Mouse (Mus musculus): ENCODE results near the gene Il4ra.
A peak's percentile ranks its signal among the peaks of the same experiment; 100 is the strongest.

Il4ra gene

DNA sequence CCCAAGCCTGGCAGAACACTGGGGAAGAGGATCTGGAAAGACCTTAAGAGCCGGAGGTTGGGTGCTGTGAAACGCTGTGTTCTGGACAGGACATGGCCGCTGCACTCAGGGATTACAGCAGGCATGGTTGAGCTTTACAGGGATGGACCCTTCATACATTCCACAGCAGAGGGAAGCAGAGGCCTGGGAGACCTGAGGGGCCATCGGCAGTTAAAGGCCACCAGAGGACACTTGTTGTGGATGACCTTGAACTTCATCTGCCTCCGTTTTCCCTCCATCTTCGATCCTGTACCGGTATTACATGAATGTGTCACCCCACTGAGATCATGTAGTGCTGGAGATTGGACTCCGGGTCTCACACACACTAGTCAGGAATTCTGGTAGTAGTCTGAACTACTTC is 2.0 kb upstream of the Il4ra start:
- no peak for DNase-seq (ENCODE audit: low read depth, low spot score)

DNA sequence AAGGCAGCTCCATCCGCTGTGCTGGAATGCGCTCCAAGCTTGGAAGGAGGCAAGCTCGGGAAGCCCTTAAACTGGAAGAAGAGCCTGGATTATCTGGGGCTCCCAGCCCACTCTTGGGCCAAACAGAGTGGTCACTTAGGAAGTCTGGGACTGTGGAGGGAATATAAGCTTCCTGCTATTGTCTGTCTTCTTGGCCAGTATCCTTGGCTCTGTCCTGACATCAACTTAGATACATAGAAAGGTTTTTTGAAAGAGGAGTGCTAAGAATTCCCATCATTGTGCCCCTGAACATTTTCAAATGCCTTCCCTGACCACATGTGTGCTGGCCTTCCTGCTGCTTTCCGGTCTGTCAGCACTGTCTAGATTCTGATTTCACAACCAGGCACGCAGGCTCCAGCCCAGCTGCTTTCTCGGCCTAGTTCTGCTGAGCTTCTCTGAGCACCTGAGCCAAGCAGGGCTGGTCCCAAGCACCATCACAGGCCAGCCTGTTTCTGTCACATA is 989 bp upstream of the Il4ra start:
- DNase-seq (ENCODE audit: low read depth, low spot score) = no peak

DNA sequence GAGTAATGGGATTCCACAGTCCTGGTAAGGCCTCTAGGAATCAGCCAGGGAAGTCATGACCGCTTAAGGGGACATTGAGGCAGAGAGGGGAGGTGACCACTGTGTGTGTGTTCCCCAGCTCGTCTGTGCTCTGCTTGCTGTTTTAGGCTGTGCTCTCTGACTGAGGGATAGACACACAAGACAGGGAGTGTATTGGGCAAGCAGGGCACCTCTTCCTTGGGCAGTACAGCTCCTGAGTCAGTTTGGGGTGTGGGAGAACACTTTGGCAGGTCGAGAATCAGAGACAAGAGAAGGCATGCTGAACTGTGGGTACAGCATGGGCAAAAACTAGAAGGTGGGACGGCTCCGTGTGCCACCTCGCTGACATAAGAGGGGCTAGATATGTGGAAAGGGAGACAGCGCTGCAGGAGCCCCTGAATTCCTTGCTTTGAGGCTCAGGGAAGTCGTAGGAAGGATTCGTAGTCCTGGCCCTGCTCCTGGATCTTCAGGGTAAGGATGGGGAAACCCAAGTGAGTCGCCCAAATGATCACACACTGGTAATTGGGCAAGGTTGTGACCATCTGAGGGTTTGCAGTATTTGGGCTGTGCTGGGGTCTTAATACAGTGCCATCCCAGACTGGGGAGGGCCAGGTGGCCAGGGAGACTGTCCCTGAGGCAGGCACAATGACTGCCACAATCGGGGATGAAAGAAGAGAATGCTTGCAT is 1.1 kb downstream of the Il4ra start:
- DNase-seq (ENCODE audit: low read depth, low spot score) = no peak

- no peak for DNase-seq (ENCODE audit: low read depth, low spot score)
These were observed 1.9 kb downstream of the Il4ra start for GRCm38 (mm10) chr7:125553653-125554428.

DNA sequence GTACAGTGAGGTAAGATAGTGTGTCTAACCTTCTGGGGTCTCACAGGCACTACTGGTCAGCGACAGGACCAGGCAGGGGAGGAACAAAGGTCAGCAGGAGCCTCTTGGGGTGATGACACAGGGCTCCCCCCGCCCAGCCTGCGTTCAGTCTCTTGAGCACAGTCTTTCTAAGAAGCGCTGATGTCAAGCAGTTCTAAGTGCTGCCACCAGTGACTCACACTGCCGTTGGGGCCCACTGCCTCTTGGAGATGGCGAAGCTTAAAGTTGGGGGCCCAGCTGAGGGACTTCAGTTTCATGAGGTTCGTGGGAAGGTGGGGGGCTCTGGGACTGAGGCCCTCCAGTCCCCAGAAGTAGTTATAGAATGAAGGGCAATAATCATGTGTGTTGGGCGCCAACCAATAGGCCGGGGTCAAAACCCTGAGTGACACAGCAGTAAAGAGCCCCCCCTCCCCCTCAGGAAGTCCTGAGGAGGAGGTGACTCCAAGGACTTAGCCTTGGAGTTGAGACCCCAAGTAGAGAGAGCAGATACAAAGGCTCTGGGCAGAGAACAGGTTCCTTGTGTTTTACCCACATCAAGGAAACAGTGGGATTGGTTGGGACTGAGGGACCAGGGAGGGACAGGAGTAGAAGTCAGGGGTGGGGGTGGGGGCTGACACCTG is 2.7 kb downstream of the Il4ra start:
- peak; percentile 57 for DNase-seq (ENCODE audit: low read depth, low spot score)

DNA sequence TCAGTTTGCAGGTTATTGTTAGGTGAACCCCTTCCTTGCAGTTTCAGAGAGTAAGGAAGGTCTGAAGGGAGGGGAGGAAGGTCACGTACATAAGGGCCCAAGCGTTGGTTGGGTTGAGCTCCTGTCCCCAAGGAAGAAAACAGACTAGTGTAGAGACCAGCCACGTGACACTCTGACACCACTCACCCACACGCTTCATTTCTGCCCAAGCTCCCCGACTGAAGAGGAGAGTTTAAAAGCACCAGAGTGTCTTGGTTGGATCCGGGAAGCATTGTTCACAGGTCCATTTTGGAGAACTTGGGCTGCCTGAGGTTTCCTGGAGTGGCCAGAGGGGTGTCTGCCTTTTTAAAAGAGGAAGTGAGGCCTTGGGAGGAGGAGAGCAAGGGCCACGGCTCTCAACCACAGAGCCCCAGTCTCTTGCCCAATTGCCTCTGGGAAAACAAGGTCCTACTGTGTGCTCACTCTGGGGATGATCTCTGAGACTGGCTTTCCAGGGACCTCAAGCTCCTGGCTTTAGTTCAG is 3.5 kb downstream of the Il4ra start:
- peak; percentile 49 for DNase-seq (ENCODE audit: low read depth, low spot score)

DNA sequence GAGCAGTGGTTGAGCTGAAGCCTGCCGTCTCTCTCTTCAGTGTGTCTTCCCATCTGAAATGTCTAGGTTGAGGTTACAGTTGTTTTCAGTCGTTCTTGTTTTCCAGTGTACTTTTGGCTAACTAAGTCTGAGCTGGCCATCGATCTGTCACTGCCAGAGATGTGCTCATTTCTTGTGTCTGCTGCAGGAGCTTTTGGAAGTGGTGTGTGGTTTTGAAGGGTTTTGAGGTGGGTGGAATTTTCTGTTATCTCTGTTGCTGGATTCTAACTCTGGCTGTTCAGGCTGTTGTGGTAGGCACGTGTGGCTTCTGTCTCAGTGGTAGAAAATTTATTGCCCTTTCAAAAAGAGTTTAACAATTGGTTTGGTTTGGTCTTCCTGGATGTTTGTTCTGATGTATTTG is 4.2 kb downstream of the Il4ra start:
- DNase-seq (ENCODE audit: low read depth, low spot score) = peak; percentile 58

GRCm38 (mm10) chr7:125556865-125557264 is 4.9 kb downstream of the Il4ra start:
- DNase-seq (ENCODE audit: low read depth, low spot score) = peak; percentile 39

DNA sequence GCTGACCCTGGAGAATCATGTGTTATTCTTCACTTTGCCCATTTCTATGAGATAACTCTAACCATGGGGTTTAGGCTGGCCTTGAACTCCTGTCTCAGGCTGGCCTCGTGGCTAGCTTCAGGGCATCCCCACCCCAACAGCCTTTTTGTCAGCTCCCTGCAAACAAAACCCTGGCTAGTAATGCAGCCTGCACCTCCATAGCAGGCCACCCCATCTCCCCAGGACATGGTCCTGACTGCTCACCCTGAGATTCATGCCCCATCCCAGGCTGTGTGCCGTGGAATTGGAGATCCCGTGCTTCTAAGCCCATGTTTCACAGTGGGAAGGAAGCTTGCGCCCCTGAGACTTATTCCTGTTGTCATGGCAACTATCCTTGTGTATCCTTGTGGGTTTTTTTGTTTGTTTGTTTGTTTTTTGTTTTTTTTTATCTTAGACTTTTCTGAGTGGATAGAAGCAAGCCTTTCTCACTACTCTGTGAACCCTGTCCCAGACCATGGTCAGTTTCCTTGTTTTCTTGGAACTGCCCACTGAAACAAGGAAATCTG is 6.6 kb downstream of the Il4ra start:
- no peak for DNase-seq (ENCODE audit: low read depth, low spot score)

DNA sequence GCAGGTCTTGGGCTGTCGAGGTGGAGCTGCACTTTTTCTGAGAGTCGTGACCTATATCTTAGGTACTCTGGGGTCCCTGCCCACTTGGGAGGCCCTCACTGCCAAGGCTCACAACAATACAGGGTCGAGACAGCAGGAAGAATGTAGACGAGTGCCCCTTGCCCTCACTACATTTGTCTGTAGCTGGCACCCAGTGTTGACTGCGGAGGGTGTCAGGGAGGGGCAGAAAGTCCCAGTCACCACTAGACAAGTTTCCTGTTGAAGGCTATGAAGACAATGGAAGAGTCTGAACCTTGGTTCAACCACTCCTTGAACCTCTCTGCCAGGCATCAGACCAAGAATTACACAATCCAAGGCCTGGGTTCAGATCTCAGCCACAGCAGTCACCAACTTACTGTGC is 7.1 kb downstream of the Il4ra start:
- peak; percentile 39 for DNase-seq (ENCODE audit: low read depth, low spot score)

GRCm38 (mm10) chr7:125559537-125559936 is 7.6 kb downstream of the Il4ra start:
- DNase-seq (ENCODE audit: low read depth, low spot score) = no peak

- no peak for DNase-seq (ENCODE audit: low read depth, low spot score)
These were observed 8.3 kb downstream of the Il4ra start for GRCm38 (mm10) chr7:125560146-125560785.

GRCm38 (mm10) chr7:125561085-125561690 is 9.3 kb downstream of the Il4ra start:
- DNase-seq (ENCODE audit: low read depth, low spot score) = peak; percentile 87

- no peak for DNase-seq (ENCODE audit: low read depth, low spot score)
These were observed 10.5 kb downstream of the Il4ra start for GRCm38 (mm10) chr7:125562413-125562812.

- DNase-seq (ENCODE audit: low read depth, low spot score) = no peak
These were observed 11.2 kb downstream of the Il4ra start for GRCm38 (mm10) chr7:125563093-125563492.

- DNase-seq (ENCODE audit: low read depth, low spot score) = no peak
These were observed 12.6 kb downstream of the Il4ra start for GRCm38 (mm10) chr7:125564316-125565024.

DNA sequence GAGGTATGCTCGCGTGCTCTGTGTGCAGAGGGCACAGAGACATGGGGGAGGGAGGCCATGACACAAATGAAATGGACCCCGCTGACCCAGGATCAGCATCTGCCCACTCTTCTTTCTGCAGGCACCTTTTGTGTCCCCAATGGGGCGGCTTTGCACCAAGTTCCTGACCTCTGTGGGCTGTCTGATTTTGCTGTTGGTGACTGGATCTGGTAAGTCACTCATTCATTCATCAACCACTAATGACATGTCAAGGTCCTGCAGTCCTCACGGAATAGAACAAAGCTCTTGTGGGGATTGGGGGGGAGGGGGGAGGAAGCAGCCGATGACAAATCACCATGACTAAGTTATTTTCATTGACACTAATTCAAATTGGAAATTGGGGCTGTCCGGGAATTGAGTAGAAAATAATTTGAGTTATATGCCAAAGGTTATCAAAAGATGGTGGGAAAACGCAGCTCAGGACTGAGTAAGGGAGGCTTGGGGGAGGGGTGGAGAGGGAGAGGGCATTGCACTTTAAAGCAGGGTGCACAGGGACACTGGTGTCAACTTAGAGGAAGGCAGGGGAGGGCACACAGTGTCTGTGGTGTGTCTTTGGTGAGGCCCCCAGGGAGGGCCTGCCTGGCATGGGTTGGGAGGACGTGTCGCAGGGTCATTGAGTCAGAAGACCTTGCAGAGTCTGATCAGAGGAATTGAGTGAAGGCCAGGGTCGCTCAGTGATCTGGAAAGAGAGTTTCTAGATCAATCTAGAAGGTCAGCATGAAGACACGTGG is 13.8 kb downstream of the Il4ra start:
- DNase-seq (ENCODE audit: low read depth, low spot score) = no peak

DNA sequence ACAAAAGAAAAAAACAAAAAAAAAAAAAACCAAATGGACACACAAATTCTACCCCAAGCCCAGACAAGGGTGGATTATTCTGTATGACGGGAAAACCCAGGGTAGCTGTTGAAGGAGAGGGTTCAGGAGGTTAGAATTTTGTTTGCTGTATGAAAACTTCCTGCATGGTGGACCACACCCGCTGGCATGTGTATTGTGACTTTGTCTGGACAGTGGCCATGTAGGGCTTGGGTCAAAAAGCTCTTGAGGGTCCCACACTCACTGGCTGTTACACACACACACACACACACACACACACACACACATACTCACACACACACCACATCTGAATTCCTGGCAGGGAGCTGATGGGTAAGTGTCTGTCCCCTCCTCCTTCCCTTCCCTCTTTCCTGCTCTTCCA is 14.5 kb downstream of the Il4ra start:
- DNase-seq (ENCODE audit: low read depth, low spot score) = no peak

DNA sequence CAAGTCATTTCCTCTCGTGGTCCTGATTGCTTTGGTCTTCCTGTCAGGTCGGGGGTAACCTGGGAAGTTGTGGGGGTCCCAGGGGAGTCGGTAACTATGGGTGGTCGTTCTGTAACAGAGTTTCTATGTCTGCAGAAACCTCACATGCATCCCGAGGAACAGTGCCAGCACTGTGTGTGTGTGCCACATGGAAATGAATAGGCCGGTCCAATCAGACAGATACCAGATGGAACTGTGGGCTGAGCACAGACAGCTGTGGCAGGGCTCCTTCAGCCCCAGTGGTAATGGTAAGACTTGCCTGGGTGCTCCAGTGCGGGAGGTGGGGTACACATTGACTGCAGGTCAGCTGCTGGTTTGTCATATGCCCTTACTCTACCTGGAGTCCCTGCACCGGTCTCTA is 17.0 kb downstream of the Il4ra start:
- DNase-seq (ENCODE audit: low read depth, low spot score) = no peak

- DNase-seq (ENCODE audit: low read depth, low spot score) = no peak
These were observed 20.0 kb downstream of the Il4ra start for GRCm38 (mm10) chr7:125571891-125572290.

Measured in CD4-positive helper T cell, adult 2 months (primary cell).